Mouse (Mus musculus) adrenal gland, adult 2 months (tissue): Measurements from ENCODE around the gene Ifitm10. TPM values are rescaled to one million over a fixed set of nuclear protein-coding genes. Genes with fewer than 3 reads are reported as not detected.
A peak's percentile ranks its signal among the peaks of the same experiment; 100 is the strongest.

Experiments
- DNase-seq: peaks from one replicate; pipeline ENCODE4 v3.0.0; 2021
- polyA plus RNA-seq: library from polyadenylated mRNA; depleted of rRNA; stranded (reverse); fragments of >200 nt; gene quantifications from 2 replicates; pipeline ENCODE4 v1.2.3, GENCODE M21; 2012
- total RNA-seq, 2 experiments: library from RNA; stranded (reverse); gene quantifications; 2 replicates each; pipeline ENCODE4 v1.2.3; 2021

The Ifitm10 gene
- total and polyA plus RNA-seq, 3 experiments, result 3.0 to 12.0 (median 5.8) TPM

DNA sequence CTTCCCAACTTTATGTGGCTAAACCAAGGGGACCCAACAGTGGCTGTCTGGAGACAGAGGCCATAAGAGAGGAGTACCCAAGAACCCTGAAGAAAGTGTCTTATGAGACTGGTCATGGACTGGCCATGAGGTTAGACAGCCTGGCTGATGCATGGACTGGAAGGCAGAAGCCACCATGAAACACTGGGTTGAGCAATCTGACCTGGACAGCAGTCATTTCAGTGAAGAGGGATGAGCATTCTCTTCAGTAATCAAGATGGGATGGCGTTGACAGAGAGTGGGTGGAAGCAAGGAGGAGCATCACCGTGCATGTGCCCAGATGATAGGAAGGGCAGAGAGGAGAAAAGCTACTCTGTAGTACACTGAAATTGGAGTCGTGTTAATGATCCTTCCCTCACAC lies 17.6 kb upstream of the Ifitm10 start:
- peak; percentile 74 for DNase-seq

DNA sequence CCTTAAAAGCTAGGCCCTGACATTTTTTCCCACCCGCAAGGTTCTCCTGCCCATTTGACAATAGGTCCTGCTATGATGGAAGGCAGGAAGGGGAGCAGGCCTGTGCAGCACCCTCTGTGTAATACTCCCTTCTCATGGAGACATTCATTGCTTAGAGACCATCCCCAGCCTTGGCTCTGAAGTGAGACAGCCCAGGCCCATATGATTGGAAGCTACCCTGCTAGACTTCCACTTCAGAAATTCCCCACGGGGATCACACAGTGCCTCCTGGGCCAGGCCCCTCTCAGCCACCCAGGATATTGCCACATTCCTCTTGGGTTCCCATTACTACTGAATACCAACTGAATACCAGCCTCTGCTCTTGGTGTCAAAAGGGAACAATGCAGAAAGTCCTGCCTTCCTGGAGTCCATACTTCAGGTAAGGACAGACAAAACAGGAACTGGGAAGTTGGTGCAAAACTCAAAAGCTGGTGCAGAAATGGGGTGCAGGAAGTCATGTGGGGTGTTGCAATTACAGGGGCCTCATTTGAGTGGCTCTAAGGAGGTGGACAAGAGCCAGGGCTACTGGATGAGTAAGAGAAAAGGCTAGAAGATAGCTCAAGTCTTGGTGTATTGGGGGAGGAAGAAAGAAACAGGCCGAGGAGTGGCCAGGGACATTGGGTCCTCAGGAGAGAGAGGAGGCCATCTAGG lies 16.6 kb upstream of the Ifitm10 start:
- DNase-seq, result no peak

DNA sequence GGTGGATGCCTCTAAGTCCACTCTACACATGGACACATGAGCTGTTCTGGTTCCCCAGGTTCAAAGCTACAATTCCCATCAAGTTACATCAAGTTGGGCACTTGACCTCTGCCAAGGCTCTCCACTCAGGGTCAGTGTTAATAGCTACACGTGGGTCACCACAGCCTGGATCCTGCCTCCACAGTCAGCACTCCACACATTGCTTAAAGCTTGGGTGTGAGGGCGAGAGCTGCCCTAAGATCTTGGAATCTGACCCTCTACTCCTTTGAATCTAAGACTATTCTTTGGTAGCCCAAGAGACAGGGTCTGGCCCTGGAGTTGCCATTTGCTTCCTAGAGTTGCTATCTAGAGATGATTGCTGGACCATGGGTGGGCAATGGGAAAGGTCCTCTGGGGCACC lies 15.2 kb upstream of the Ifitm10 start:
- DNase-seq, result no peak

DNA sequence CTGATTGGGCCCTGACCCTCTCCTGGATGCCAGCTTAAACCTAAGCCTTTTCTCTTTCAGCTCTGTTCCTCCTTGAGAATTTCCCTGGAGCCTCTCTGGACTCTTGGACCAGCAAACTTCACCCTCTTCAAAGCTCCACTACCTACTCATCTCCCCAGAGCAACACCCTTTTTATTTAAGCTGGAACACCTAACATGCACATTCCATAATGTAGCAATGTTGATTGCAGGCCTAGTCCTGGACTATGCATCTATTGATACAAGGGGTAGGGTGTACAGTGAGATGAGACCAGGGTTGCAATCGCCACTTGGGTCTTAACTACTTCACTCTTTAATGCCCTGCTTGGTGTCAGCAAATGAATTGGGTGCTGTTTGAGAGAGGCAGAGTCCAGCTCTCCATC lies 14.6 kb upstream of the Ifitm10 start:
- no peak for DNase-seq

DNA sequence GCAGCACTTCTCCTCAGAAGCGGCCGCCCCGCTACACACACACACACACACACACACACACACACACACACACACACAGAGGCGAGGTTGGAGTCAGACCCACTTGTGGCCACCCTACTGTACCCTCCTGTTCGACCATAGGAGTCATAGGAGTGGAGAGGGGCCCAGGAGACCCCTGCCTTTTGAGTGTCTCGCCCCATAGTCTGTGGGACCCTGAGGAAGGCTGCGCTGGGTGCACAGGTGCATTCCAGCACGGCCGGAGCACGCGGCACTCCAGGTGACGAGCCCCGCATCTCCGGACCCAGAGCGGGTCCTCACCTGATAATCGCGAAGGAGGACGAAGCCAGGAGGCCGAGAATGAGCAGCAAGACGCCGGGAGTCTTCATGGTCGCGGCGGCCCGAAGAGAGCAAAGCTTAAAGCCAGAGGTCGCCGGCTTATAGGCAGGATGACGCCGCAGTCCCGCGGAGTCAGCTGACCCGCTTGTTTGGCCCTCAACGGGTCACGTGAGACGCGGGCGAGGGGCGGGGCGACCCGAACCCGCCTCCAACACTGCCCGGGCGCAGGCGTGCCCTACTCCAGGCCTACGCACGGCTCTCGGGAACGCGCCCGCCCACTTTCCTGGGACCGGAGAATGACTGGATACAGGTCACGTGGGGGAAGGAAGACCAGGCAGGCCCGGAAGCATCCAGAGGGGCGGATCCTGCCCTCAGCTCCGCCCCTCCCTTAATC lies 14.0 kb upstream of the Ifitm10 start, which contains the start of gene Ctsd:
Gene Ctsd (minus strand): TSS at position 620 of the 730 bp plus-strand sequence.
- DNase-seq, result peak; percentile 99

DNA sequence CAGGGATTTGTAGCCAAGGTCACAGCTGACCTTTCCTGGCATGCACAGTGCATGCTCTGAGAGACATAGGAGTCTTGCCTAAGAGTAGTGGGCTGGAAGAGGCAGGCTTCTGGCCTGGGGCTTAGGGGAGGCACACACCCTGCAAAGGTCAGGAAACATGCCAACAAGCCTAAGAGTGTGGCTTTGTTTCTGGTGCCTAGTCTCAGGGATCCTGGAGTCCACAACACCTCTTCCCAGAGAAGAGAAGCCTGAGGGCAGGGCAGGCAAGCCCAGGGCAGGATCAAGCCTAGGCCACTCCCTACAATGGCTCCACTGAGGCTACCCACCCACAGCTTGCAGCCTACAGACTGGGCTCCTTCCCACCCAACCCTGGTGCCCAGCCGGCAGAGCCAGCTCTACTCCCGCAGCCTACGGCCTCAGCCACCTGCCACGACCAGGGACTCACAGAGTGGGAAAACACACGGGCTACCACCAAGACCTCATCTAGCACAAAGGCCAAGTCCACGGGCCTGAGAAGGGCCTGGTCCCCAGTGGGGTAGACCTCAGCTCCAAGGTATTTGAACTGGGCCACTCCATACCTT lies 13.2 kb upstream of the Ifitm10 start:
- peak; percentile 83 for DNase-seq

DNA sequence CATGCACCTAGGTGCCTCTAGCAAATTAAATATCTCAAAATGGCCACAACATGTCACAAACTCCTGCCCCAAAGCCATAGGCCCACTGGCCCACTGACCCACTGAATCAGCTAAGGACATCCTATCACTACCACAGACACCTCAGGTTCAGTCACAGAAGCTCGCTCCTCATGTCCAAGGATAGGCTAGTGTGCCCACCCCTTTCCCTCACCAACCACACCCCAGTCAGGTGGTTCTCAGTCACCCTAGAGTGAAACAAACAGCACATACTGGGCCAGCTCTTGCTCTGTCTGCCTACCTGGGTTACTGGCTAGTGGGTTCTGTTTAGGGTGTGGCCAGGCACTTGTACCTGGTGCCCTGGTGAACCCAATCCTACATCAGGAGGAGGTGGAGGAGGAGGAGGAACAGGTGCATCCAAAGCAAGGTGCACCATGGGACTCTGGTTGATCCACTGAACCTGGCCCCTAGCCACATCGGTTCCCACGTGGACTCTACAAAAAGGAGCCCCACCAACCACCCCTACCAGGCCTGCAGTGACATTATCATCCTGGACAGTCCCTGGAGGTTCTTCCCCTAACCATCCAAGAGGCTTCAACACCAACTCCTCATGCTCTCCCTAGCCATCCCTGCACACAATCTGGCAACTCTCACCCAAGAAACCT lies 12.3 kb upstream of the Ifitm10 start:
- no peak for DNase-seq

DNA sequence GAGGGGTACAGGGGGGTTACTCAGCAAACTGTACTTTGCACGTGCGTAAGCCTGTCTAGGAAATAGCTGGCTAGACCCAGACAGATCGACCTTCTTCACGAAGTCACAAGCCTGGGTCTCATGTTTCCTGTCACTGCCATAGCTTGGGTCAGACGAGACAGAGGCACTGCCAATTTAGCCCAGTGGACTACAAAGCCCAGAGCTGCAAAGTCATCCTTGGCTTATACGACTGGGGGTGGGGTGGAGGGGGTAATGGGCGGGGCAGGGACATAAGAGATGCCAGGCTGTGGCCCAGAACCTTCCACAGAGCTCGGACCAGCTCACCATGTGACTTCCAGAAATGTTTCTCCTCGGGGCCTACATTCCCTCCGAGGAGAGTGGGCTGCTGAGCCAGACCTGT lies 10.8 kb upstream of the Ifitm10 start:
- DNase-seq, result no peak

DNA sequence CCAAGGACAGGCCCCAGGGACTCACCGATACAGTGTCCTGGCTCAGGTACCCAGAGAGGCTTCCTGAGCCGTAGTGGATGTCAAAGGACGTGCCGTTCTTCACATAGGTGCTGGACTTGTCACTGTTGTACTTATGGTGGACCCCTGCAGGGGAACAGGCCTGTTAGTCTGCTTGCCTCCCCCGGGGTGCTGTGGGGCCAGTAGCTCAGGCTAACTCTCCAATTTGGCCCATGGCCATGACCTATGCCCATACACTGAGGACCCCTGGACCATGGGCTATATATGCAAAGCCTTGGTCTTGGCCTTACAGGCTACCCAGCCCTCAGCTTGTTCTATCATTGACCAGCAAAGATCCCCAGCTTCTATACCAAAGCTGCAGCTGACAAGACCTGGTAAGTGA lies 9.0 kb upstream of the Ifitm10 start, which contains the start of gene Gm49369:
Gene Gm49369 (minus strand): TSS at position 101 of the 400 bp plus-strand sequence.
- DNase-seq, result no peak

DNA sequence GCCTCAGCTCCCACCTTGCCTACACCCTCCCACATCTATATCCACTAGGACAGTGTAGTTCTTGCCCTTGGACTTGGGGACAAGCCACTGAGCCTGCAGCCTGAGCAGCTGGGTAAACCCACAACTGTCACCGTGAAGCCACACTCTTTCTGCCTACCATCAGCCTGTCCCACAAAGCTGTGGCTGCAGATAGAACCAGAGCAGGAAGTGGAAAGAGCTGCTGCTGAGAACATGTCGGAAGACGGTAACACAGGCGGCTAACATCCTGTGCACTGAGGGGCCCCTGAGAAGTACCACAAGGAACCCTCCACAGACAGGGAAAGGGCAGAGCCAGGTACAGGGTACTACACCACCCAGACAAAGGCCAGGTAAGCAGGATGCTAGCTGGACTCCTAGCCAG lies 7.6 kb upstream of the Ifitm10 start:
- DNase-seq, result no peak

DNA sequence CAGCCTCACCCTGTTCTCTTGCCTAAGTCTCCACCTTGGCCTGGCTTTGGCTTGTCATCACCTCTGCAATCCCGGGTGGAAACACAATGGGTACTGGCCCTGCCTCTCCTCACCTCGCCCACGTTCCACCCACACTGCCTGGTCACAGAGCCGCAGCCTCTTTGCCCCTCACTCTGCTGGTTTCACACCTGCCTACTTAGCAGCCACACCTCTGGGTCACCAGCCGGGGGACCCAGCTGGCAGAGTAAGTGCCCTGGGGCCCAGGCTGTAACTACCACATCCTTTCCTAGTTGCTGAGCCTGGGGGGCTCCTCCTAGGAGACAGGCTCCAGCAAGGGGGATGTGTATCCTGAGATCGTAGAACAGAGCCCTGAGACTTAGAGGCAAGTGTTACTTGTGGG lies 5.6 kb upstream of the Ifitm10 start:
- no peak for DNase-seq

DNA sequence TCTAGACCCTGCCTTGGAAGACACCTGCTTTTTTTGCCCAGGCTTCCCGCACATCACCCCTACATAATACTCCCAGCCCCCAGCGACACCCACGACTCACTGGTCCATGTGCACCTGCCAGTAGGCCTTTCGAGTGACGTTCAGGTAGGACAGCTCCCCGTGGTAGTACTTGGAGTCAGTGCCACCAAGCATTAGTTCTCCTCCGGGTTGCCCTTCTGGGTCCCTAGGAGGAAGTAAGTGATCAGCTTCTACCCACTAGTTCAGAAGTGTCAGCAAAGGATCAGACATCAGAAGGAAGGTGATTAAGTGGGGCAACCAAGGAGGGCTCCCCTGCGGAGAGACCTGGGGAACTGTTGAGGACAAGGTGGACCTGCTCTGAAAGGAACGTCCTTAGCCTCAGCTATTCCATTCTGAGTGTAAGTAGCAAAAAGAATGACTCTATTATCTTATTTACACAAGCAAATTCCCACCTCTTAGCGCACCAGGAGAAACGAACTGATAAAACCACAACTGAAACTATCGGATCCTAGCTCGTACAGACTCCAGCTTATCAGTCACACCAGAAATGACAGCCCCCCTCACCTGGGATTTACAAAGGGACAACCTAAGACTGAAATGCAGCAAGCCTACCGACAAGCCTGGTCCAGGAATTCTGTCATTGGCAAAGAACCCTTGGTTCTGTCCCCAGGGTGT lies 3.8 kb upstream of the Ifitm10 start:
- no peak for DNase-seq

DNA sequence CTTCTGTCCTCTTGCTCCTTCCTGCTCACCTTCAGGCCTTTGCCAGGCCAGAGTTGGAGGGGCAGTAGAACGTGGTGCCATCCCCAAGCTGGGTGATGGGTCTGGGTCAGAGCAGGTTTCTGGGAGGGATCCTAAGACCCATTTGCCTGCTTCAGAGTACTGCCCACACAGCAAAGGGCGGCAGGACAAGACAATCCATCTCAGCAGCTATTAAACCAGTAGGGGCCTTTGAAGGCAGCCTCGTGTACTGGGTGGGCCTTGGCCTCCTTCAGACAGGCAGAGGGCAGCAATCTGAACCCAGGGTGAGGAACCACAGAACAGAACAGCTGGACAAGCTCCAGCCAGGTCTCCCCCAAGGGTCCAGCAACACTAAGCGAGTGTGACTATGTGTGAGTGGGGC lies 2.5 kb upstream of the Ifitm10 start:
- DNase-seq, result no peak

DNA sequence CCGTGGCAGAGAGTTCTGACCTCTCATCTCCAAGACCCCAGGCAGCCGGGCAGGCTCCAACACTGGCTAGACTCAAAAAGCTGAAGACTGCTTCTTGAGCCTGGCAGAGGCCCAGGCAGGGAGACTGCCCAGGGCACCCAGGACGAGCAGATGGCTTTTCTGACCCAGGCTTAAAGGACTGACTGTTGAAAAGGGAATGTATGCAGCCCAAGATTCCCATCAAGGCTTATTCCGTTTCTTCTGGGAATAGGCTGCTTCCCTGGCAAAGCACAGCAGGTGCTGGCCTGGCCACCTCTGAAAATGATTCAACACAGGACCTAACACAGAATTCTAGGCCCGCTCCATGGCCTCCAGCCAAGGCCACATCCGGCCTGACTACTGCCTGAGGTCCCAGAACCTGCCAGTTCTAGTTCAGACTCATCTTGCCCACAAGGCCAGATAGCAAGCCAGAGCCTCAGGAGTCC lies 1.7 kb upstream of the Ifitm10 start:
- peak; percentile 93 for DNase-seq

DNA sequence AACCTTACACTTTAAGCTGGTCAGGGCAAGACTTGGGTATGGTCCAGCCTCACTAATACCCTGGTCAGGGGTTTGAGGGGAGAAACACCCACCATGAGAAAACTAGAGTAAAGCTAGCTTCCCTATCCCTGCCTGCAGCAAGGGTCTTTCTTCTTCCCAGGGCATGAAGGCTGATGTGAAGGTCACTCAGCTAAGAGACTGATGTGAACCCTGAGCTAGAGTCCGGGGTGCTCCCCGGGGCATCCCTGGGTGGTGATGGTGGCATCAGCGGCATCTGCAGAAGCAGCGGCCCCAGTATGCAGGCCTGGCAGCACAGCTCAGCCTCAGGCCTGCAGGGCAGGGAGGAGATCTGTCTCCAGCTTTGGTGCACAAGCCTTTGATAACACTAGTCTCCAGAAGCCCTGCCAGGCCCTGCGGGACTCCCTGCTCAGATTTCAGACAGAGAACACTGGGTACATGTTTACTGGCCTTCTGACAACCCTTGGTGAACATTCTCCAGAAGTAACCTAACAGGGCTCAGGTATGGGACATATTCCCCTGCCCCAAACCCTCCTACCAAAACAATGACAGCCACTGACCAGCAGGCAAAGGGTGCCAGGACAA lies 961 bp upstream of the Ifitm10 start:
- DNase-seq, result no peak

DNA sequence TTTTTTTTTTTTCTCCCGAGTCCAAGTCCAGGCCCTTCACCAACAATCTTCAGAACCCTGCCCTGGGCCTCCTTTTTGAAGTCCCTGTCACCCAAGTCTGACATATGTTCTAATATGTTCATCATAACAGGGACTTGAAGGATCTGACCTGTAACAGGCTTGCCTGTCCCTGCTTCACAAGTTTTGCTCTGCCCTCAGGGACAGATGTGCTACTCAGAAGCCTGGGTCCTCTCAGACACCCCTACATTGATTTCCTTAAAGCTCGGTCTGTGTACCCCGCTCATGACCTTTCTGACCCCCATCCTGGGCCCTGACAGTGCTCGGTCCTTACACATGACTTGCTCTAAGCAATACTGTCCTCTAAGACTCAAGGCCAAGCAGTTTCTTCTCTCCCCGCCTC lies 514 bp downstream of the Ifitm10 start:
- no peak for DNase-seq

DNA sequence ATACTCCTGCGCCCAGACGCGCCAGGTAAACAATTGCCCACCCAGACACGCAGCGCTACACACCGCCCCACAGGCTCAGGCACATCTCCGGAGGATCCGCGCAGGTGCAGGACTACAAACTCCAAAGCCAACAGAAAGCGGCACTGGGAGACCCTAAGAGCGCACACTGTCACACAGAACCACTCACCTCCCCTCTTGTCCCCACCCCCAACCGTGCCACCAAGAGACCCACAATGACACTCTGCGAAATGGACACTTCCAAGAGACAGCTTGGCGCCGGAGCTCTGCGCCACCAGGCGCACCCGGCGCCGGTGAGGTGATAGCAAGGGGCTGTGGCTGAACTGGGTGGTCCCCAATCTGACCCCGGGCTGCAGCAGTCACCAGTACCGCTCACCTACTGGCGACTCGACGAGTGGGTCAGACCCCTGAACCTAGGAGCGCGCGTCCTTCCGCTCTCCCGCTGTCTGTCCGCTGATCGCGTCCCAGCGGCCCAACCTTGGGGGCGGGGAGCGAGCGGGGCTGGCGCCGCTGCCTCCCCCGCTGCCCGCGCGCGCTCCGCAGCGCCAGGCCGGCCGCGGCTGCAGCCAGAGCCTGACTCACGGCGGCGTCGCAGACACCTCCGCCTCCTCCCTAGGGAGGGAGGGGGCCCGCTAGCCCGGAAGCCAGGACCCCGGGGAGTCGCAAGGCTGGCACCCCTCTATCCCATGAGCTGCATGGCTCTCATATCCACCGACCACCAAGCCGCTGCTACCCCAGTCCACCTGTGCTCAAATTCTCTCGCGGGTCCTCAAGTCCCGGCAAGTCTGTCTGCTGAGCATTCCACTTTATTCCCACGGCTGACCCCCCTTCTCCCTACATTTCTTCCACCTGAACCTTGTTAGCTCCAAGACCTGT lies 1.5 kb downstream of the Ifitm10 start:
- peak; percentile 77 for DNase-seq

DNA sequence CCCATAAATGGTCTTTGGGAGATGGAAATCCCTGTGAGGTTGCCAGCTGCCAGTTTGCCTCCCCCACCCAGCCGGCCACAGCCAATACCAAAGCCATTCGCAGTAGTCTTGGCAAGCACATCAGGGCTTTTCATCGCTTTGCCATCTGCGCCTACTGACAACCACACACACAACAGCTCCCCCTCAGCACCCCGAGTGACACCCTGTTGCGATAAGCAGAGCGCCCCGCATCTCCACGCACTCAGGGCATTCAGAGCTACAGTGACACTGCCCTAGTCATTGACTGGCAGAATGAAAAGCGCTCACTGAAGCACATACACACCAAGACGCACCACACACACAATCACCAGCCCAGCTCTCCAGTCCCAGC lies 2.2 kb downstream of the Ifitm10 start:
- no peak for DNase-seq

DNA sequence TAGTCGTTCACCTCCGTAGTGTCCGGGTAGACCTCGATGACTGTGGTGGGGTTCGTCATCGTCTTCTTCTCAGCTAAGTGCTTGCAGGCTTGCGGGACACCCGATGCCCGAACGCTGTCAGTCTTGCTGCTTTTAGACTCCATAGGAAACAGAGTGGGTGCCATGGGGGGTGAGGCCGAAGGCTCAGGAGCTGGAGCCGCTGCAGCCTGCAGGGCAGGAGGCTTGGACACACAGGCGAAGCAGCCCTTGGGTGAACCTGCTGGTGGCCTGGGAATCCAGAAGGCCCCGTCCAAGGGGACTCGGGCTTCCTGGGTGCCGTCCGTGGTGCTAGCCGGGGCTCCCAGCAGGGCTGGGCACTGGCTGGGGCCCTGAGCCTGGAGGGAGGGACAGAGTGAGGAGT lies 2.6 kb downstream of the Ifitm10 start:
- no peak for DNase-seq

DNA sequence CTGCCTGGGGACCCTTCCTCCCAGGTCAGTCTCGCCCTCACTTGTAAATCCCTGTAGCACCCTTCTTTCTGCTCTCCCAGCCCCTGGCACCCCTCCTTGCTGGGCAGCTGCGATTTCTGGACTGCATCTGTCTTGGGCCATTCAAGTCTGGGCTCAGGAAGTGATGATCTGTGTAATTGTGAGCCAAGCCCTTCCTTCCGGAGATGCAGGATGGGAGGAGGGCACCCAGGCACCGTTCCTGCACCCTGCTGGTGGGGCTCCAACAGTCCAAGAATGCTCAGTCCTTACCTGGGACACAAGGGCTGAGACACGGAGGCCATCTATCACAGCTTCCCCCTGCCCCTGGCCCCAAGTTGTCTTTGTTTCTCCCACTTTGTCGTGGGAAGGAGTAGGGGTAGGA lies 3.7 kb downstream of the Ifitm10 start:
- no peak for DNase-seq

DNA sequence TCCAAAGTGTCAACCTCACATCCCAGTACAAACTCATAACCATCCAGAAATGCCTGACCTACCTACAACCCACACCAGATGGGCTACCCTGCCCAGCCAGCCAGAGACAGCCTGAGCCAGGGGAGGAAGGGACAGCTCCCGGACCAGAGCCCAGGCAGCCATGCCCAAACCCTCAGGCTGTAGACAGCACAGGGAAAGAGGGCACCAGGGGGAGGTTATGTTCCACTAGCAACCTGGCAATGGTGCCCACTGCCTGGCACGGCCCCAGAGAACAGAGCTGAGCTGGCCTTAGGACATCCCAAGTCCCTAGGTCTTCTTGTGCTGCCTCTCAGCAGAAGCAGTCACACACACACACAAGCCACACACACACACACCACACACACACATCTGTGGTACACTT lies 4.7 kb downstream of the Ifitm10 start:
- DNase-seq, result no peak
